Mouse (Mus musculus): Measurements from ENCODE around the gene Cflar. TPM values are rescaled to one million over a fixed set of nuclear protein-coding genes. Genes with fewer than 3 reads are reported as not detected.
"Not testable (repeated sequence)": the region's sequence is repeated elsewhere in the genome, so short reads cannot be mapped to it uniquely, and the experiment has no call there.

Gene Cflar
- polyA plus RNA-seq, 1 experiment from 2014 or later = 42.0 TPM

DNA sequence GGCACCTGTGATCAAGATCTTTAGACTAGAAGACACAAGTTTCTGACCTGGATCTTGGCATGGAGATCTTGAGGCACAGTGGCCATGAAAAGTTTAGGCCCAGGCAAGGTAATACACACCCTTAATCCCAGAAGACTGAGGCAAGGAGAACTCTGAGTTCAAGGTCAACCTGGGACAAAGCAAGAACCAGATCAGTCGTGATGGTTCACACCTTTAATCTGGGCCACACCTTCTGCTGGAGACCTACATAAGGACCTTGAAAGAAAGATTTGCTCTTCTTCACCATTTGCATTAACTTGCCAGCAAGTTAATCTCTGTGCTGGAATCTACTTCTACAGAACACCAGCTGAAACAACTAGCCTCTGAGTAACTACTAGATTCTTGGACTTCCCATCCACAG is 49.3 kb downstream of the Cflar start:
- WGBS = 47% methylated on average over 1 of the region's 1 CpGs
- no peak for ATAC-seq (replicated peaks; ENCODE audit: extremely low read depth, insufficient read depth, low FRiP score)

DNA sequence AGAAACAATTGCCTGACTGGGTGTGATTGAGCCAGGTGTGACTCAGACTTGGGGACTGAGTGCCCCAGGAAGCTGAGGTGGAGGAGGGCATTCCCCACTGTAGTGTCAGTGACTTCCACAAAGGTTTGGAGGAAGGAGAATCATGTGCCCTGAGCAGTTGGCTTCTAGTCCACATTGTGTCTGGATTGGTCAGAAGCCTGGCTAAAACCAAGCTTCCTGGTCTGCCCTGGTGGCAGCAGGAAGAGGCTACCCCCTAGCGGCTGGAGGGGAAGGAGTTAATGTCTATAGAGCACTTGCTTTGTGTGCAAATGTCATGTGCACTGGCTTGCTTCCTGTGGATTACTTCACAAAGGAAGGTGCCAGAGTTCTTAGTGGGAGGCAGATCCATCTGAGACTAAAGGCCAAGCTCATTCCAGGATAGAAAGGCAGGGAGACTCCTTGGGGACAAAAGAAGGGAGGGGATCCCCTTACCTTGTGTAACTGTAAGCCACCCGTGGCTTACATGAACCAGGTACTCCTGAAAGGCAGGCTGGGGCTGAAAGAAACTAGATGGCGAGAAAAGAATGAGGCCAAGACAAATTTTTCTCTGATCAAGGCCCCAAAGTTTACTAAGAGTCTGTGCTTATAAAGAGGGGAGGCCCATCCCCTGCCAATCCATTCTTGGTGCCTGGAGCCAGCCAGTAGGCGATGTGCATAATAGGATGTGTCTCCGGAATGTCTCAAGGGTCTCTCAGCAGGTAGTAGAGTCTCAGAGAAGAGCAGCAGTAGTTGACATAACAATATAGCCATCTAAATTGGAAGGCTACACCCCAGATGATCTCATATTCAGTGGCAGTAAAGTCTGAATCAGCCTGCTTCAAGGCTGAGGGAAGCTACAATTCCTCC is 50.3 kb downstream of the Cflar start:
- not testable (repeated sequence) for H3K4me3 ChIP-seq (ENCODE audit: low read length); H3K9me3 ChIP-seq (replicated peaks; ENCODE audit: control insufficient read depth, low read length); ATAC-seq (replicated peaks; ENCODE audit: extremely low read depth, insufficient read depth, low FRiP score); H3K27me3 ChIP-seq (ENCODE audit: control insufficient read depth, insufficient read depth, low read length); H3K4me2 ChIP-seq (ENCODE audit: low read depth, low read length); H3K4me1 ChIP-seq (ENCODE audit: control insufficient read depth, insufficient read depth, low read length); H3K27ac ChIP-seq (ENCODE audit: low read length); H3K9ac ChIP-seq (ENCODE audit: low read length); H3K36me3 ChIP-seq (ENCODE audit: control insufficient read depth, insufficient read depth)
- 76% methylated on average over 5 of the region's 5 CpGs for WGBS

More for the DNA sequence above, 49.3 kb downstream of the Cflar start:
- Histone ChIP-seq H3K27me3 (ENCODE audit: control insufficient read depth, insufficient read depth, low read length) (no peaks in the 10 kb centered on the region), H3K27ac (ENCODE audit: low read length) (no peak overlapping the region), H3K9ac (ENCODE audit: low read length) (no peak overlapping the region), H3K36me3 (ENCODE audit: control insufficient read depth, insufficient read depth) (peaks cover 10% of the 10 kb centered on the region), H3K4me1 (ENCODE audit: control insufficient read depth, insufficient read depth, low read length) (no peaks in the 10 kb centered on the region), H3K4me2 (ENCODE audit: low read depth, low read length) (no peak overlapping the region), H3K4me3 (ENCODE audit: low read length) (no peak overlapping the region), H3K9me3 (replicated peaks; ENCODE audit: control insufficient read depth, low read length) (no peaks in the 10 kb centered on the region)

DNA sequence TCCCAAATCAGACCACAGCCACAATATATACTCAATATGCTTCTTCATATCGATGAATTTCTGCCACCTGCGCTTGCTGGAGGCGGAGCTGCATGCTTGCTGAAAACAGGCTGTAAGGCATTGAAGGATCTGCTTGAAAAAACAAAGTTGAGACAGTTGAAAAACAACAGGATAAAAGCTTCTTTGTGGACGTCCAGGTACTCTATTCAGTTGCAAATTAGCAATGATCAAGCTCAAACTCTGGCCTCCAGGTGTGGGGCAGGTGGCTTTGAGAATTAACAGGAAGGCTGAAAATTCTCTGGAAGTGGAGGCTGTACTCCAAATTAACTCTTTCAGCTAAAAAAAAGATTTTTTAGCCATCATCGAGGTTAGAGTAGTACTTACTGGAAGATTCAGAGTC is 51.3 kb downstream of the Cflar start:
- H3K4me1 ChIP-seq (ENCODE audit: control insufficient read depth, insufficient read depth, low read length) = no peaks in the 10 kb centered on the region
- no peaks in the 10 kb centered on the region for H3K27me3 ChIP-seq (ENCODE audit: control insufficient read depth, insufficient read depth, low read length)
- no peak for ATAC-seq (replicated peaks; ENCODE audit: extremely low read depth, insufficient read depth, low FRiP score)
- H3K9ac ChIP-seq (ENCODE audit: low read length) = no peak overlapping the region
- no peak overlapping the region for H3K4me2 ChIP-seq (ENCODE audit: low read depth, low read length)
- 74% methylated on average over 5 of the region's 5 CpGs for WGBS
- no peak overlapping the region for H3K4me3 ChIP-seq (ENCODE audit: low read length)
- peaks cover 7% of the 10 kb centered on the region for H3K36me3 ChIP-seq (ENCODE audit: control insufficient read depth, insufficient read depth)
- no peaks in the 10 kb centered on the region for H3K9me3 ChIP-seq (replicated peaks; ENCODE audit: control insufficient read depth, low read length)
- H3K27ac ChIP-seq (ENCODE audit: low read length) = no peak overlapping the region

DNA sequence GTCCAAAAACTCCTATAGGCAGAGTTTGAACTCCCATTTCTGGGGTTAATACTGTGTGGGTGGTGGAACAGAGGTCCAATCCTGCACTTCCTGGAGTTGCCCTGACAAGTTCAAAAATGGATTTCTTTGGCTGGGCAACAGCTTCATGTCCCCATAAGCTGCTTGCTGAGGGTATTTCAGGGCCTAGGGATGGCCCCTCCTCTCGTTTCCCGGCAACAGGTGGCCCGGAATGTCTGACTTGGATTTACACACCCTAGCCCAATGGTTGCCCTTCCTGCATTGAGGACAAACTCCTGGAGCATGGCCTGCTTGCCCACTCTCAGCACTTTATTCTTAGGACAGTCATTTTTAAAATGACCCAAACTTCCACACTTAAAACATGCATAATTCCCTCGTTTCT is 55.1 kb downstream of the Cflar start:
- 75% methylated on average over 4 of the region's 4 CpGs for WGBS
- not testable (repeated sequence) for H3K27ac ChIP-seq (ENCODE audit: low read length); H3K36me3 ChIP-seq (ENCODE audit: control insufficient read depth, insufficient read depth); H3K27me3 ChIP-seq (ENCODE audit: control insufficient read depth, insufficient read depth, low read length); H3K4me2 ChIP-seq (ENCODE audit: low read depth, low read length); H3K4me1 ChIP-seq (ENCODE audit: control insufficient read depth, insufficient read depth, low read length); H3K9me3 ChIP-seq (replicated peaks; ENCODE audit: control insufficient read depth, low read length); H3K9ac ChIP-seq (ENCODE audit: low read length); ATAC-seq (replicated peaks; ENCODE audit: extremely low read depth, insufficient read depth, low FRiP score); H3K4me3 ChIP-seq (ENCODE audit: low read length)

GRCm38 (mm10) chr1:58769136-58769535 is 57.8 kb downstream of the Cflar start:
- no peaks in the 10 kb centered on the region for H3K9me3 ChIP-seq (replicated peaks; ENCODE audit: control insufficient read depth, low read length)
- ATAC-seq (replicated peaks; ENCODE audit: extremely low read depth, insufficient read depth, low FRiP score) = no peak
- no peaks in the 10 kb centered on the region for H3K36me3 ChIP-seq (ENCODE audit: control insufficient read depth, insufficient read depth)

GRCm38 (mm10) chr1:58769701-58770100 is 58.4 kb downstream of the Cflar start:
- Histone ChIP-seq H3K27ac (ENCODE audit: low read length) (no peak overlapping the region), H3K27me3 (ENCODE audit: control insufficient read depth, insufficient read depth, low read length) (no peaks in the 10 kb centered on the region), H3K36me3 (ENCODE audit: control insufficient read depth, insufficient read depth) (no peaks in the 10 kb centered on the region), H3K4me1 (ENCODE audit: control insufficient read depth, insufficient read depth, low read length) (no peaks in the 10 kb centered on the region), H3K4me2 (ENCODE audit: low read depth, low read length) (no peak overlapping the region), H3K4me3 (ENCODE audit: low read length) (no peak overlapping the region), H3K9me3 (replicated peaks; ENCODE audit: control insufficient read depth, low read length) (no peaks in the 10 kb centered on the region), H3K9ac (ENCODE audit: low read length) (no peak overlapping the region)
- 50% methylated on average over 9 of the region's 9 CpGs for WGBS
- ATAC-seq (replicated peaks; ENCODE audit: extremely low read depth, insufficient read depth, low FRiP score) = no peak

More at GRCm38 (mm10) chr1:58769136-58769535, 57.8 kb downstream of the Cflar start:
- Histone ChIP-seq H3K27me3 (ENCODE audit: control insufficient read depth, insufficient read depth, low read length) (no peaks in the 10 kb centered on the region), H3K9ac (ENCODE audit: low read length) (no peak overlapping the region), H3K27ac (ENCODE audit: low read length) (no peak overlapping the region), H3K4me1 (ENCODE audit: control insufficient read depth, insufficient read depth, low read length) (no peaks in the 10 kb centered on the region), H3K4me3 (ENCODE audit: low read length) (no peak overlapping the region), H3K4me2 (ENCODE audit: low read depth, low read length) (no peak overlapping the region)

- H3K4me2 ChIP-seq (ENCODE audit: low read depth, low read length) = no peak overlapping the region
- H3K9ac ChIP-seq (ENCODE audit: low read length) = no peak overlapping the region
- no peaks in the 10 kb centered on the region for H3K27me3 ChIP-seq (ENCODE audit: control insufficient read depth, insufficient read depth, low read length)
- no peaks in the 10 kb centered on the region for H3K9me3 ChIP-seq (replicated peaks; ENCODE audit: control insufficient read depth, low read length)
- 26% methylated on average over 7 of the region's 7 CpGs for WGBS
- H3K4me1 ChIP-seq (ENCODE audit: control insufficient read depth, insufficient read depth, low read length) = no peaks in the 10 kb centered on the region
- no peaks in the 10 kb centered on the region for H3K36me3 ChIP-seq (ENCODE audit: control insufficient read depth, insufficient read depth)
- no peak for ATAC-seq (replicated peaks; ENCODE audit: extremely low read depth, insufficient read depth, low FRiP score)
- no peak overlapping the region for H3K27ac ChIP-seq (ENCODE audit: low read length)
- no peak overlapping the region for H3K4me3 ChIP-seq (ENCODE audit: low read length)
Measured at GRCm38 (mm10) chr1:58770111-58770720, 58.9 kb downstream of the Cflar start.

- Histone ChIP-seq H3K9ac (ENCODE audit: low read length) (no peak overlapping the region), H3K36me3 (ENCODE audit: control insufficient read depth, insufficient read depth) (no peaks in the 10 kb centered on the region), H3K27ac (ENCODE audit: low read length) (no peak overlapping the region), H3K4me2 (ENCODE audit: low read depth, low read length) (no peak overlapping the region), H3K9me3 (replicated peaks; ENCODE audit: control insufficient read depth, low read length) (no peaks in the 10 kb centered on the region), H3K27me3 (ENCODE audit: control insufficient read depth, insufficient read depth, low read length) (no peaks in the 10 kb centered on the region), H3K4me3 (ENCODE audit: low read length) (no peak overlapping the region), H3K4me1 (ENCODE audit: control insufficient read depth, insufficient read depth, low read length) (no peaks in the 10 kb centered on the region)
- whole genome bisulfite sequencing = 61% methylated on average over 3 of the region's 3 CpGs
- no peak for ATAC-seq (replicated peaks; ENCODE audit: extremely low read depth, insufficient read depth, low FRiP score)
Measured at GRCm38 (mm10) chr1:58772084-58772483, 60.8 kb downstream of the Cflar start.

DNA sequence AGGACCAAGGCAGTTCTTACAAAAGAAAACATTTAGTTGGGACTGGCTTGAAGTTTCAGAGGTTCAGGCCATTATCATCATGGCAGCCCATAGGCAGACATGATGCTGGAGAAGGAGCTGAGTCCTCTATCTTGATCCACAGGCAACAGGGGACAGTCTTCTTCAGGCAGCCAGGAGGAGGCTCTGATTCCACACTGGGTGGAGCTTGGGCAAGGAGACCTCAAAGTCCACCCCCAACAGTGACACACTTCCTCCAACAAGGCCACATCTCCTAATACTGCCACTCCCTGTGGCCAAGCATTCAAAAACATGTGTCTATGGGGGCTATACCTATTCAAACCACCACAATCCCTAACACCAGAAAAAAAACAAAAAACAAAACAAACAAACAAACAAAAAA is 62.0 kb downstream of the Cflar start:
- Histone ChIP-seq H3K27ac (ENCODE audit: low read length) (no peak overlapping the region), H3K4me2 (ENCODE audit: low read depth, low read length) (no peak overlapping the region), H3K27me3 (ENCODE audit: control insufficient read depth, insufficient read depth, low read length) (no peaks in the 10 kb centered on the region), H3K4me3 (ENCODE audit: low read length) (no peak overlapping the region), H3K9ac (ENCODE audit: low read length) (no peak overlapping the region), H3K4me1 (ENCODE audit: control insufficient read depth, insufficient read depth, low read length) (no peaks in the 10 kb centered on the region), H3K9me3 (replicated peaks; ENCODE audit: control insufficient read depth, low read length) (no peaks in the 10 kb centered on the region), H3K36me3 (ENCODE audit: control insufficient read depth, insufficient read depth) (no peaks in the 10 kb centered on the region)
- no peak for ATAC-seq (replicated peaks; ENCODE audit: extremely low read depth, insufficient read depth, low FRiP score)

All from heart, embryonic 16.5 days (tissue).